Mouse (Mus musculus): ENCODE data around the gene Itga2b. TPM values are rescaled to one million over a fixed set of nuclear protein-coding genes. Genes with fewer than 3 reads are reported as not detected.

Gene Itga2b
- total RNA-seq, 4 experiments from 2014 or later: 3.4 to 7.2 (median 4.4) TPM

GRCm38 (mm10) chr11:102435754-102436470 is 34.0 kb downstream of the Itga2b start:
- DNase-seq (ENCODE audit: low spot score): no peak

GRCm38 (mm10) chr11:102434816-102435705 is 34.9 kb downstream of the Itga2b start:
- no peak for DNase-seq (ENCODE audit: low spot score)

GRCm38 (mm10) chr11:102434406-102434805 is 35.5 kb downstream of the Itga2b start:
- DNase-seq (ENCODE audit: low spot score): peak; percentile 88

GRCm38 (mm10) chr11:102433866-102434265 is 36.1 kb downstream of the Itga2b start:
- no peak for DNase-seq (ENCODE audit: low spot score)

GRCm38 (mm10) chr11:102432896-102433295 is 37.0 kb downstream of the Itga2b start:
- DNase-seq (ENCODE audit: low spot score): peak; percentile 80

- no peak for DNase-seq (ENCODE audit: low spot score)
These were observed 37.6 kb downstream of the Itga2b start for GRCm38 (mm10) chr11:102432115-102432843.

GRCm38 (mm10) chr11:102431728-102432114 is 38.2 kb downstream of the Itga2b start:
- no peak for DNase-seq (ENCODE audit: low spot score)

- peak; percentile 87 for DNase-seq (ENCODE audit: low spot score)
These were observed 38.8 kb downstream of the Itga2b start for GRCm38 (mm10) chr11:102431018-102431645.

GRCm38 (mm10) chr11:102430121-102431017 is 39.6 kb downstream of the Itga2b start, which contains the start of gene Grn:
Grn (plus strand) TSS chr11:102430315.
- peak; percentile 96 for DNase-seq (ENCODE audit: low spot score)

- no peak for DNase-seq (ENCODE audit: low spot score)
These were observed 40.4 kb downstream of the Itga2b start for GRCm38 (mm10) chr11:102429551-102429950.

- no peak for DNase-seq (ENCODE audit: low spot score)
These were observed 40.9 kb downstream of the Itga2b start for GRCm38 (mm10) chr11:102428981-102429540.

- no peak for DNase-seq (ENCODE audit: low spot score)
These were observed 44.2 kb downstream of the Itga2b start for GRCm38 (mm10) chr11:102425555-102426316.

GRCm38 (mm10) chr11:102424666-102425065 is 45.3 kb downstream of the Itga2b start:
- DNase-seq (ENCODE audit: low spot score): no peak

GRCm38 (mm10) chr11:102421559-102421958 is 48.4 kb downstream of the Itga2b start:
- no peak for DNase-seq (ENCODE audit: low spot score)

GRCm38 (mm10) chr11:102418887-102419286 is 51.0 kb downstream of the Itga2b start:
- no peak for DNase-seq (ENCODE audit: low spot score)

GRCm38 (mm10) chr11:102417160-102417559 is 52.8 kb downstream of the Itga2b start:
- DNase-seq (ENCODE audit: low spot score): no peak

- DNase-seq (ENCODE audit: low spot score): no peak
These were observed 54.7 kb downstream of the Itga2b start for GRCm38 (mm10) chr11:102415034-102415802.

- no peak for DNase-seq (ENCODE audit: low spot score)
These were observed 56.9 kb downstream of the Itga2b start for GRCm38 (mm10) chr11:102413059-102413458.
